Mouse (Mus musculus) ovary, adult 10 weeks (tissue): Measurements from ENCODE around the gene 1700029F12Rik. TPM values are rescaled to one million over a fixed set of nuclear protein-coding genes. Genes with fewer than 3 reads are reported as not detected.

ENCODE experiments used
- polyA plus RNA-seq: library from polyadenylated mRNA; stranded (reverse); fragments of 350-450 nt; fragmentation: Illumina TruSeq; extraction: RNeasy Lipid Tissue Mini Kit (QIAGEN cat#74804); gene quantifications from one replicate; pipeline ENCODE4 v1.2.3, GENCODE M21; 2014

The 1700029F12Rik gene
- polyA plus RNA-seq: not detected

GRCm38 (mm10) chr13:97034262-97034661, at the start of gene 1700029F12Rik:
Gene 1700029F12Rik (minus strand): TSS chr13:97034362.

DNA sequence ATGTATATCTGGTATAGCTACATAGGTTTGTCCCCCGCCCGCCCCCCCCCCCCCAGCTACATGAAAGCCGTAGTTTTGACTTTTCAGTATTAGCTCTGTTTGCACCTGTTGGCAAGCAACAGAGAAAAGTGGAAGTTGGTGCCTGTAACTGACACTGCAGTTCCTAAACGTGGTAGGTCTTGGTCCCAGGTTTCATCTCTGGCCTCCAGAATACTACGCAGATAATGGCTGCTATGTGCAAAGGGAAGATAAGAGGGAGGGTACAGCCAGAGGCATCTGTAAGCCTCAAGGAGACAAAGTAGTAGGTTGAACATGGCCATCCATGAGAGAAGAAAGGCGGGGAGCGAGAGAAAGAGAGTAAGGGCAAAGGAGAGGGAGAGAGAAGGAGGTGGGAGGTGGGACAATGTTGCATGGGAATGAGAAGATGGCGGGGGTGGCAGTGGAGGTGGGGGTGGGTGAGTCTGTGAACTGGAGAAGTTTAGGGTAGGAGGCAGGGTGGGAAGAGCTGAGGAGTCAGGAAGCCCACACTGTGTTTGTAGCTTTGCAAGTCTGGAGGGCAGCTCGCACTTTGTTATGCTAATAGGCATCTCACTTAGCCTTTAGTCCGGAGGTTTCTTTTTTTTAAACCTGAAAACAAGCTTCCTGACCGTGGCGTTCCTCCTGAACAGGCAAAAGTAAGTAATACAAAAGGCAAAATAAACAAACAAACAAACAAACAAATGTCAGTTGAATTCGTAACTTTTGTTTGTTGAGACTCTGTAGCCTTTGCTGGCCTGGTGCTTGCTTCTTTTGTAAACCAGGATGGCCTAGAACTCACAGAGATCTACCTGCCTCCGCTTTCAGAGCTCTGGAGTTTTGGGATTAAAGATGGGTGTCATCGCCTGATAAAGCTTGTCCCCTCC, 32.7 kb upstream of the 1700029F12Rik start, which contains the start of gene Fam169a:
Fam169a (plus strand) TSS at position 638 of the 902 bp plus-strand sequence.

Other genes starting within 250 kb of the 1700029F12Rik start
- gene Gcnt4, start 109.7 kb downstream of the 1700029F12Rik start, polyA plus RNA-seq: 27.3 TPM
- 36.2 TPM for gene Fam169a, start 32.9 kb upstream of the 1700029F12Rik start, polyA plus RNA-seq
- gene Gm6169, start 64.9 kb upstream of the 1700029F12Rik start, polyA plus RNA-seq: 8.2 TPM
- 39.8 TPM for gene Gfm2, start 103.6 kb upstream of the 1700029F12Rik start, polyA plus RNA-seq
- gene Nsa2, start 103.6 kb upstream of the 1700029F12Rik start, polyA plus RNA-seq: 283 TPM
- gene Hexb, start 164.0 kb upstream of the 1700029F12Rik start, polyA plus RNA-seq: 149 TPM
- gene Enc1, start 206.7 kb upstream of the 1700029F12Rik start, polyA plus RNA-seq: 58.6 TPM